Mouse (Mus musculus): Measurements from ENCODE around the gene Psmb5. TPM values are rescaled to one million over a fixed set of nuclear protein-coding genes. Genes with fewer than 3 reads are reported as not detected.

Gene Psmb5
- total RNA-seq (2012; rRNA removed) (411 and 418 TPM in 2 replicates), total RNA-seq (2014; rRNA removed) (416 and 455 TPM in 2 replicates), polyA plus RNA-seq (2012; ENCODE audit: insufficient read length, low read depth) (299 and 371 TPM in 2 replicates)

GRCm38 (mm10) chr14:54617897-54618365, at the start of gene Psmb5:
TSS of gene Psmb5 (minus strand) at chr14:54618022.
- H3K9ac ChIP-seq (ENCODE audit: insufficient read depth, low read depth) = peak within 1 kb of the TSS; percentile 96
- peaks cover 26 to 30% of the 10 kb centered on the region in 2 experiments for H3K36me3 ChIP-seq (replicated peaks in 1 of 2; ENCODE audit: control insufficient read depth in 1 of 2, insufficient read depth in 1 of 2, low read length in 1 of 2)
- dilution Hi-C loops (cut with MboI; ENCODE audit: extremely low pct_ligation_motif_present, extremely low pct_unique_long_range_greater_than_20kb, low sequenced_read_pairs) = no loop called here
- H3K4me1 ChIP-seq (ENCODE audit: control insufficient read depth in 1 of 2, insufficient read depth in 2 of 2) = peaks cover 5 to 13% of the 10 kb centered on the region in 2 experiments; a peak in 3 of 4 replicates
- peak; percentile 92 for DNase-seq (ENCODE audit: extremely low read depth)
- peak within 1 kb of the TSS; percentile 42 for H3K4me2 ChIP-seq (ENCODE audit: insufficient read depth, low read depth, poor library complexity, severe bottlenecking)
- H3K27ac ChIP-seq (ENCODE audit: insufficient read depth, low read depth) = peak within 1 kb of the TSS; percentile 40; the same call in 1 of the 2 replicates
- peak within 1 kb of the TSS; percentile 93 to 97 (median 93) for H3K4me3 ChIP-seq (replicated peaks in 1 of 3; ENCODE audit: low read depth in 2 of 3, low read length in 2 of 3, poor library complexity in 1 of 3)
- H3K79me2 ChIP-seq (replicated peaks; ENCODE audit: control insufficient read depth, extremely low read depth, insufficient read depth, poor library complexity, severe bottlenecking) = peaks cover 18% of the 10 kb centered on the region
- in situ Hi-C loops (cut with MboI; ENCODE audit: low pct_ligation_motif_present, low pct_unique_long_range_greater_than_20kb, low sequenced_read_pairs) = no loop called here
- TF ChIP-seq MAFK (IDR thresholded peaks at IDR 0.05; ENCODE audit: insufficient replicate concordance, low read length) (no peak), MAZ (IDR thresholded peaks at IDR 0.05; ENCODE audit: low read depth, low read length) (no peak), ZNF384 (IDR thresholded peaks at IDR 0.05; ENCODE audit: low read depth, low read length) (no peak), USF2 (conservative IDR thresholded peaks at IDR 0.05; ENCODE audit: low read depth, low read length) (no peak), JUND (conservative IDR thresholded peaks at IDR 0.05; ENCODE audit: low read depth, low read length) (no peak), E2F4 (IDR thresholded peaks at IDR 0.05; ENCODE audit: insufficient replicate concordance, low read depth, low read length) (no peak), TCF12 (IDR thresholded peaks at IDR 0.05; ENCODE audit: low read depth, low read length) (peak; percentile 70; the same call in 1 of the 2 replicates), SIN3A (IDR thresholded peaks at IDR 0.05; ENCODE audit: low read length) (peak; percentile 55; the same call in 1 of the 2 replicates), TBP (conservative IDR thresholded peaks at IDR 0.05; ENCODE audit: low read depth, low read length) (peak; percentile 54; the same call in 1 of the 2 replicates), CHD2 (IDR thresholded peaks at IDR 0.05; ENCODE audit: low read length) (peak; percentile 50), POLR2A (IDR thresholded peaks at IDR 0.05; ENCODE audit: low read depth, low read length) (peak; percentile 80), PAX5 (IDR thresholded peaks at IDR 0.05; ENCODE audit: low read length) (no peak), ZC3H11A (IDR thresholded peaks at IDR 0.05; ENCODE audit: low read depth, low read length) (no peak), SMC3 (IDR thresholded peaks at IDR 0.05; ENCODE audit: low read depth, low read length) (no peak), RCOR1 (conservative IDR thresholded peaks at IDR 0.05; ENCODE audit: low read depth, low read length) (peak; percentile 99), NELFE (IDR thresholded peaks at IDR 0.05; ENCODE audit: low read depth, low read length) (peak; percentile 80), KAT2A (IDR thresholded peaks at IDR 0.05; ENCODE audit: insufficient replicate concordance, low read length) (peak; percentile 92; the same call in 1 of the 2 replicates), MEF2A (IDR thresholded peaks at IDR 0.05; ENCODE audit: borderline replicate concordance, low read depth, low read length) (no peak), MYC (IDR thresholded peaks at IDR 0.05; ENCODE audit: low read depth, low read length) (no peak), ZMIZ1 (IDR thresholded peaks at IDR 0.05; ENCODE audit: low read depth, low read length) (peak; percentile 76; the same call in 1 of the 2 replicates), NRF1 (IDR thresholded peaks at IDR 0.05; ENCODE audit: low read depth, low read length) (peak; percentile 86), IRF4 (IDR thresholded peaks at IDR 0.05; ENCODE audit: low read depth, low read length) (no peak; the same call in 1 of the 2 replicates), BHLHE40 (IDR thresholded peaks at IDR 0.05; ENCODE audit: low read depth, low read length) (no peak), HCFC1 (IDR thresholded peaks at IDR 0.05; ENCODE audit: low read depth, low read length) (peak; percentile 92), MAX (IDR thresholded peaks at IDR 0.05; ENCODE audit: low read length) (no peak), POLR2AphosphoS2 (IDR thresholded peaks at IDR 0.05; ENCODE audit: low read depth, low read length) (no peak), ELF1 (IDR thresholded peaks at IDR 0.05; ENCODE audit: low read depth, low read length) (peak; percentile 72), ZKSCAN1 (IDR thresholded peaks at IDR 0.05; ENCODE audit: borderline replicate concordance, low read depth, low read length) (no peak), UBTF (IDR thresholded peaks at IDR 0.05; ENCODE audit: low read depth, low read length) (no peak), CTCF (conservative IDR thresholded peaks at IDR 0.05 in 1 of 2, IDR thresholded peaks at IDR 0.05 in 1 of 2; ENCODE audit: low read depth in 2 of 2, low read length in 2 of 2) (no peak), CHD1 (IDR thresholded peaks at IDR 0.05; ENCODE audit: low read depth, low read length) (no peak), RAD21 (IDR thresholded peaks at IDR 0.05; ENCODE audit: low read depth, low read length) (no peak), GABPA (IDR thresholded peaks at IDR 0.05; ENCODE audit: insufficient replicate concordance, low read depth, low read length) (no peak; the same call in 1 of the 2 replicates)
- H3K27me3 ChIP-seq (replicated peaks) = no peaks in the 10 kb centered on the region
- peaks cover 3% of the 10 kb centered on the region for H3K9me3 ChIP-seq (replicated peaks; ENCODE audit: low read length)
